Mouse (Mus musculus) stomach, embryonic 15.5 days (tissue): ENCODE measurements around the gene Mdc1. TPM values are rescaled to one million over a fixed set of nuclear protein-coding genes. Genes with fewer than 3 reads are reported as not detected.

ENCODE experiments used
- ATAC-seq: fragments of 200-750 bp; cut with Nextera tagmentation; 2 replicates; pipeline ENCODE4 v1.8.0; 2017; ENCODE audit warnings: low read depth, moderate number of reproducible peaks, moderate TSS enrichment; ENCODE audit not compliant: insufficient read depth, low FRiP score
- H3K27ac ChIP-seq: fragments of 300-500 bp; sonication (generic); 2 replicates; pipeline ENCODE4 v1.5.1; 2015; ENCODE audit warnings: mild to moderate bottlenecking, inconsistent platforms
- H3K27me3 ChIP-seq: fragments of 300-500 bp; sonication (generic); replicated peaks from 2 replicates; pipeline ENCODE4 v1.6.1; 2015; ENCODE audit warnings: inconsistent platforms
- H3K36me3 ChIP-seq: fragments of 300-500 bp; sonication (generic); 2 replicates; pipeline ENCODE4 v1.6.1; 2015; ENCODE audit warnings: inconsistent platforms
- H3K4me1 ChIP-seq: fragments of 300-500 bp; sonication (generic); 2 replicates; pipeline ENCODE4 v1.6.1; 2015; ENCODE audit warnings: inconsistent platforms
- H3K4me2 ChIP-seq: fragments of 300-500 bp; sonication (generic); 2 replicates; pipeline ENCODE4 v1.6.1; 2015; ENCODE audit warnings: mild to moderate bottlenecking, inconsistent platforms
- H3K4me3 ChIP-seq: fragments of 300-500 bp; sonication (generic); replicated peaks from 2 replicates; pipeline ENCODE4 v1.5.1; 2015; ENCODE audit warnings: inconsistent platforms
- H3K9ac ChIP-seq: fragments of 300-500 bp; sonication (generic); 2 replicates; pipeline ENCODE4 v1.6.1; 2015; ENCODE audit warnings: inconsistent platforms
- H3K9me3 ChIP-seq: fragments of 300-500 bp; sonication (generic); 2 replicates; pipeline ENCODE4 v1.6.1; 2016; ENCODE audit warnings: inconsistent platforms
- WGBS: fragments of 180-500 bp; shearing (Covaris S2); methylation state at CpG from one replicate; pipeline ENCODE4 v1.1.7; 2015; 5-methylcytosine and 5-hydroxymethylcytosine counted together
- polyA plus RNA-seq: library from polyadenylated mRNA; unstranded; fragments of >200 nt; fragmentation: Nextera tagmentation; extraction: Ambion mirVana; gene quantifications from 2 replicates; pipeline ENCODE4 v1.2.1, GENCODE M21; 2015

The Mdc1 gene
- 15.2 and 19.7 TPM in 2 replicates for polyA plus RNA-seq

DNA sequence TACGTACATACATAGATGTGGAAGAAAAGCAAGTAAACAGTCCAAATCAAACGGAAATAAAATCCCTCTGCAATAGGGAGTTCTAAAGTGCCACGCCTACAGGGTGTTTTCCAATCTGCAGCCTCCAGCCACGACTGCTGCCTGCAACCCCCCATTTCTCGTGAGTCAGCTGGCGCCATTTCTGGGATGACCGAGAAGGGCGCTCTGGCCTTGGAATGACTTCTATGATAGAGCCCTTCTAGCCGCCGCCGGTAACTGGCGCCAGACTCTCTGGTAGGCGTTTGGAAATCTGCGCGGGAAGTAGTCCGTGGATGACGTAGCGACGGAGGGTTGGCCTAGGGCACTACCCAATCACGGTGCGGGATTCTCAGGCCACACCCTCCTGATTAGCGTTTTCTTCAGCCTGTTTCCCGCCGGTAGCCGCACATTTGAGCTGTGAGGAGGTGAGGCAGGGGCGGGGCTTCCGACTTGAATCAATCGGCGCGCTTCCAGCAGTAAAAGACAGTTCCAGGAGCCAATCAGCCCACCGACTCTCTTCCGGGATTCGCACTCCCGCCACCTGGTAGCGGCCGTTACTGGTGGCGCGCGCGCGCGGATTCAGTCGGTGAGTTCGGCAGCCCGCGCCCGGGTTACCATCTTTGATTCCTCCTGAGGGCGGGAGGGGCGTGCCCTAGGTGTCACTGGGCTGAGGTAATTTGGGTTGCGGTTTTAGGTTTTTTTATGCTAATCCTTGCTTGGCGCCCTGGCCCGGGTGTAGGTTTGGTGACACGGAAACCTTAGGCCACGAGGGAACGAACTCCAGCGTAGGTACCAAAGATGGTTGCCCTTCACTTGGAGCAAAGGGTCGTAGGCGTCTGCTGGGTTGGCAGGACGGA lies at the start of gene Mdc1:
Gene Mdc1 (plus strand): TSS at position 440 of the 875 bp plus-strand sequence.
- Histone ChIP-seq H3K9ac (peak within 1 kb of the TSS; percentile 38; the same call in 1 of the 2 replicates), H3K9me3 (no peaks in the 10 kb centered on the region), H3K27ac (peak within 1 kb of the TSS; percentile 86), H3K4me3 (peak within 1 kb of the TSS; percentile 63), H3K4me1 (peaks cover 12% of the 10 kb centered on the region; the same call in 1 of the 2 replicates), H3K36me3 (peaks cover 5% of the 10 kb centered on the region; the same call in 1 of the 2 replicates), H3K27me3 (no peaks in the 10 kb centered on the region), H3K4me2 (peak within 1 kb of the TSS; percentile 73)
- ATAC-seq: peak; percentile 91
- under 1% methylated on average over 59 of the region's 59 CpGs for WGBS

DNA sequence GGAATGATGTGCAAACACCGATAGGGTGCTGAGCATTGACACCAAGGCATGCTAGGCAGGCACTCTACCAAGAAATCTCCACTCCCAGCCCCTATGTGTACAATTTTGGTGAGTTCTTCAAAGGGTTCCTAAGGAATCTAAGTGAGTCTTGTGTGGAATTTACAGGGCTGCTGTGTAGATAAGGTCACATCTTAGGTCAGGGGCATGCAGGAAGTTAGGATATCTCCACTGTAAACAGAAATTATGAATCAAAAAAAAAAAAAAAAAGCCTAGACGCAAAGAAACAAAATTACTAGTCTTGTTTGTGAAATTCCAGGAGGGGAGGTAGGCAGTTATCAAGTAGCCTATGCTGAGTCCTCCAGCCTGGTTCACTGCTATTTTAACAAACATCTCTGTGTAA lies 48.5 kb upstream of the Mdc1 start:
- ATAC-seq: no peak
- H3K9me3 ChIP-seq: no peaks in the 10 kb centered on the region
- 67% methylated on average over 2 of the region's 2 CpGs for WGBS
- no peak overlapping the region for H3K27ac ChIP-seq
- H3K27me3 ChIP-seq: no peaks in the 10 kb centered on the region
- no peak overlapping the region for H3K9ac ChIP-seq
- H3K4me1 ChIP-seq: no peaks in the 10 kb centered on the region
- H3K36me3 ChIP-seq: no peaks in the 10 kb centered on the region
- H3K4me3 ChIP-seq: no peak overlapping the region
- no peak overlapping the region for H3K4me2 ChIP-seq

DNA sequence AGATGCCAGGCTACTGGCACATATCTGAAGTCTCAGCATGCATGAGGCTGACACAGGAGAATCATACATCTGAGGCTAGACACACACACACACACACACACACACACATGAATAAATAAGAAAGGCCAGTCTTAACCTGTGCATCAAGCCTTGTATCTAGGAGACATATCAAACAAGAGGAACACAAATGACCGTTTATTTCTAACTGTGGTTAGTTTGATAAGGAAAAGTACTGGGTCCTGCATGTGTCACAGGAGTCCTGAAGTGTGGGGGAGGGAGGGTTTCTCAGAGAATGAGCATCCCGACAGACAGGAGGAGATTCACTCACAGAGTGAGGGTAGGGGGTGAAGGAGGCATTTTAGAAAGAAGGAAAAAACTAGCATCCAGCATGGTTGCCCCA lies 46.2 kb upstream of the Mdc1 start:
- WGBS: 40% methylated on average over 2 of the region's 2 CpGs
- no peak overlapping the region for H3K4me3 ChIP-seq

DNA sequence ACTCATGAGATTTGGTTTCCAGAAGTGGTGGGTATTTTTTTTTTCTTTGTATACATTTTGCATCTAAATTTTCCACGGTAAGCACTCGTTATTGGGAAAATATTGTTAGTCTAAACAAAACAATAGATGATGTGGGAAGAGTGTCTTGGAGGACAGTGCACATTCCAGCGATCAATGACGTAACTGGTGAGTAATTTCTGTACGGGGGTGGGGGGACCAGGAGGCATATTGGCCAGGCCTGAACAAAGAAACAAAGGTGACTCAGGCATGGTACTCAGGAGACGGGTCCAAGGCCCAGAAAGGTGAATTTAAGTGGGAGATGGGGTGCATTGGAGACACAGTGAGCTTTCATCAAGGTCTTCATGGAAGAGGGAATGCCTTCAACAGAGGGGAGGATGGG lies 45.7 kb upstream of the Mdc1 start:
- H3K27me3 ChIP-seq: no peaks in the 10 kb centered on the region
- no peak overlapping the region for H3K27ac ChIP-seq
- 71% methylated on average over 6 of the region's 6 CpGs for WGBS
- no peak overlapping the region for H3K4me3 ChIP-seq
- no peaks in the 10 kb centered on the region for H3K36me3 ChIP-seq
- no peak overlapping the region for H3K4me2 ChIP-seq
- H3K9ac ChIP-seq: no peak overlapping the region
- ATAC-seq: no peak
- H3K4me1 ChIP-seq: no peaks in the 10 kb centered on the region
- no peaks in the 10 kb centered on the region for H3K9me3 ChIP-seq

More for the DNA sequence above, 46.2 kb upstream of the Mdc1 start:
- Histone ChIP-seq H3K4me2 (no peak overlapping the region), H3K27me3 (no peaks in the 10 kb centered on the region), H3K27ac (no peak overlapping the region), H3K36me3 (no peaks in the 10 kb centered on the region), H3K9ac (no peak overlapping the region), H3K4me1 (no peaks in the 10 kb centered on the region), H3K9me3 (no peaks in the 10 kb centered on the region)
- ATAC-seq: no peak

DNA sequence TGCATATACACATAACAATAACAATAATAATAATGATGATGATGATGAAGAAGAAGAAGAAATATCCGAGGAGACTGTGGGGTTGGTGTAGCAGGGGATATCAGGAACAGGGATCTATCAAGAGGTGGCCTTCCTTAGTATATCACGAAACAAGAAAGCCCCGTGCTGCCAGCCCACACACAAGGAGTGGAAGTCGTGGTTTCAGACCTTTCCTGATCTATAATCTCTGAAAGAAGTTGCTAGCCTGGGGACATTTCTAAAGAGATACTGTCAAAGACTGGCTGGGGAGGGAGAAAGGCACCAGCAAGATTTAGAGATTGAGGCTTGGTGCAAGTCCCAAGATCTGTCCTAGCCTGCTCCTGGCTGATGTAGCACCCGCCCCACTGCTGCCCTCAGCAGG lies 44.5 kb upstream of the Mdc1 start:
- ATAC-seq: no peak
- H3K4me2 ChIP-seq: no peak overlapping the region
- no peaks in the 10 kb centered on the region for H3K27me3 ChIP-seq
- H3K36me3 ChIP-seq: no peaks in the 10 kb centered on the region
- H3K27ac ChIP-seq: no peak overlapping the region
- no peaks in the 10 kb centered on the region for H3K9me3 ChIP-seq
- no peak overlapping the region for H3K9ac ChIP-seq
- H3K4me3 ChIP-seq: no peak overlapping the region
- WGBS: 61% methylated on average over 5 of the region's 5 CpGs
- no peaks in the 10 kb centered on the region for H3K4me1 ChIP-seq

DNA sequence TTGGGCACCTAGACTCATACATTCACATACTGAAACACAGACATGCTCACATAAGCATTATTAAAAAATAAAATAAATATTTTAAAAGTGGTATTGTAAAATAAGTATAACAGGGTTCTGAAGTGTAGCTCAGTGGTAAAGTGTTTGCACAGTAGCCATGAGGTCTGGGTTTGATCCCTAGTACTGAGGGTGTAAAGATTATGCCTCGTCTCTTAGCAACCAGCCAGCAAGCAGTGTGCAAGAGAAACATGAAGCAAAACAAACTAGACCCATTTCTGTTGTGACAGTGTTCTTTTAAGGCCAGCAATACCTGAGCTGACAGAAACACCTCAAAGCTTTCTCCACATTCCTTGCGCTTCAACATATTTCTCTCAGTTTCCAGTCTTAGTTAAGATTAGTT lies 40.4 kb upstream of the Mdc1 start:
- no peaks in the 10 kb centered on the region for H3K27me3 ChIP-seq
- 69% methylated on average over 2 of the region's 2 CpGs for WGBS
- H3K4me3 ChIP-seq: no peak overlapping the region
- H3K36me3 ChIP-seq: no peaks in the 10 kb centered on the region
- peaks cover 5% of the 10 kb centered on the region; the same call in 1 of the 2 replicates for H3K4me1 ChIP-seq
- ATAC-seq: no peak
- H3K9ac ChIP-seq: no peak overlapping the region
- H3K9me3 ChIP-seq: no peaks in the 10 kb centered on the region
- H3K27ac ChIP-seq: no peak overlapping the region
- H3K4me2 ChIP-seq: no peak overlapping the region

DNA sequence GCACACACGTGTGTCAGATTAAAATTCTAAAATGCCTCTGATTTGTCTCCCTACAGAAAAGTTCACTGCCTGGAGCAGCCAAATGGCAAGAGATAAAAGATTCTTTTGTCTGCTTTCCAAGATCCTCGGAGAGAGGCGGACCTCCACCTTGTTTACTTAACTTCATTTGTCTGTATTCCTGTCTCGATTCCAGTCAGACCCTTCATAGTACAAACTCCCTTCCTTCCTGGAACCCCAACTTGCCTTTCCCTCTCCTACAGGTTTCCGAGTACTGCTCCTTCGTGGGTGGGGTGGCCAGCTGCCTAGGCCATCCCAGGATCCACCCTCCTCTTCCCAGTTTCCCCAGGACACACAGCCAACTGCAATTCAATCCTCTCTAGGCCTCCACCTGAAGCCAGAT lies 38.3 kb upstream of the Mdc1 start:
- no peak overlapping the region for H3K9ac ChIP-seq
- 32% methylated on average over 6 of the region's 6 CpGs for WGBS
- H3K27ac ChIP-seq: no peak overlapping the region
- no peaks in the 10 kb centered on the region for H3K27me3 ChIP-seq
- H3K4me3 ChIP-seq: no peak overlapping the region
- no peak for ATAC-seq
- H3K4me1 ChIP-seq: peaks cover 5% of the 10 kb centered on the region; the same call in 1 of the 2 replicates
- no peaks in the 10 kb centered on the region for H3K9me3 ChIP-seq
- no peak overlapping the region for H3K4me2 ChIP-seq
- no peaks in the 10 kb centered on the region for H3K36me3 ChIP-seq

DNA sequence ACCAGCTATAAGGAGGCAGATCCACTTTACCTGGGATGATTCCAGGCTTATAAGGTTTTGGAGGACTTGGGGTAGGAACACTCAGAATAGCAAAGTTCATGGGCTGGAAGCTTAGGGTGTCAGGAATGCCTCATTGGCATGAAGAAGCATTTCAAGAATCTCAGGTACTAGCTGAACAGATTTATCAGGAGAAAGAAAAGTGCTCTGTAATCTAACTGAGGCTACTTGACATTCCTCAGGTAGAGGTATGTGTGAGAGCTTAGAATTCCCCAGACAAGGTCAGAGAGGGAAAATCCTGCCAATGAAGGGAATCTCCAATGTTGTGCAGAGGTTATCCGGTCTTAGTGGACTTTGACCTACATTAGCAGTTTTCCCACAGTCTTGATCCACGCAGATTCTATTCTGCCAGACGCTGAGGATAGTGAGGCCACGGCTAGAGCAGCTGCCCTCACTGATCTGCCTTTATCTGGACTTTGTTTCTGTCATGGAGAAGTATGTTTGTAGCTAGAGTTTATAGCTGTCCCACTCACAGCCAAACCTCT lies 37.4 kb upstream of the Mdc1 start:
- H3K27me3 ChIP-seq: no peaks in the 10 kb centered on the region
- H3K9me3 ChIP-seq: no peaks in the 10 kb centered on the region
- H3K36me3 ChIP-seq: no peaks in the 10 kb centered on the region
- no peak for ATAC-seq
- no peak overlapping the region for H3K4me3 ChIP-seq
- no peak overlapping the region for H3K4me2 ChIP-seq
- WGBS: 71% methylated on average over 4 of the region's 4 CpGs
- H3K4me1 ChIP-seq: peaks cover 5% of the 10 kb centered on the region; the same call in 1 of the 2 replicates
- H3K27ac ChIP-seq: no peak overlapping the region
- H3K9ac ChIP-seq: no peak overlapping the region

DNA sequence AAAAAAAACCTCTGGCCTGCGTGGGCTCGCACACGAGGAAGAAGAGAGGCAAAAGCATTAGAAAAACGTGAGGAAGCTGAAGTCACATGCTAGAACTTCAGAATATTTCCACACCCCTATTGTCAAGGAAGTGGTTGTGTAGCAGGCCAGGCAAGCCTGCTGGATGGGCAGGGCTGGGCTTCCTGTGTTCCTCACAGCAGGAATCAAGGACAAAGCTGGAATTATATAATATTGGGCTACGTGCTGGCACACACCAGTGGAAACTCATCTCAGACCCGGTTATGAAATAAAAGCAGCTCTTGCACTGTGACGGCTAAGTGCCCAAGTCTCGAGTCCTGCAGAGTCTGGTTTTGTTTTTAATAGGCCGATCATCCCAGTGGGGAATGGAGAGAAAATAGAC lies 33.2 kb upstream of the Mdc1 start:
- no peak for ATAC-seq
- peaks cover 2% of the 10 kb centered on the region; the same call in 1 of the 2 replicates for H3K4me1 ChIP-seq
- H3K4me3 ChIP-seq: no peak overlapping the region
- H3K4me2 ChIP-seq: no peak overlapping the region
- H3K9ac ChIP-seq: no peak overlapping the region
- H3K27ac ChIP-seq: peak overlapping the region; percentile 38; the same call in 1 of the 2 replicates
- no peaks in the 10 kb centered on the region for H3K27me3 ChIP-seq
- 66% methylated on average over 9 of the region's 9 CpGs for WGBS
- H3K9me3 ChIP-seq: no peaks in the 10 kb centered on the region
- no peaks in the 10 kb centered on the region for H3K36me3 ChIP-seq

DNA sequence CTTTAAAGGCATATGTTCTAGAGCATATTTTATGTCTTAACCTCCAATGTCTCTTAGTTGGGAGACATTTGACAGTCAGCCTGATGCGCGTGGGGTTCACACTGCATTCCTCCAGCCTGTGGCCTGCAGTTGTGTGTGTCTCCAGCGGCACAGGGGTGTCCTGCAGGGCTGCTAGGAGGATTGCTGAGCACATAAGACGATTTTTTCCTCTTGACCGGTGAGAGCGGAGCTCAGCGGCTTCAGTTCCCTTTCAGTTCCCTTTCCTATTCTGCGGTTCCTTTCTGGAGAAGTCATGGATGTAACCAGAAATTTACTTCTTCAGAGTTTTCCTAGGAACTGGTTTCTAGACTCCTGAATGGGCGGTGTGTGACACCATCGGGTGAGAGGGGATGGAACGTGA lies 31.9 kb upstream of the Mdc1 start:
- Histone ChIP-seq H3K9ac (no peak overlapping the region), H3K4me1 (peaks cover 10% of the 10 kb centered on the region), H3K9me3 (no peaks in the 10 kb centered on the region), H3K36me3 (no peaks in the 10 kb centered on the region), H3K4me3 (no peak overlapping the region), H3K27ac (no peak overlapping the region), H3K27me3 (no peaks in the 10 kb centered on the region), H3K4me2 (no peak overlapping the region)
- 89% methylated on average over 11 of the region's 11 CpGs for WGBS
- no peak for ATAC-seq

DNA sequence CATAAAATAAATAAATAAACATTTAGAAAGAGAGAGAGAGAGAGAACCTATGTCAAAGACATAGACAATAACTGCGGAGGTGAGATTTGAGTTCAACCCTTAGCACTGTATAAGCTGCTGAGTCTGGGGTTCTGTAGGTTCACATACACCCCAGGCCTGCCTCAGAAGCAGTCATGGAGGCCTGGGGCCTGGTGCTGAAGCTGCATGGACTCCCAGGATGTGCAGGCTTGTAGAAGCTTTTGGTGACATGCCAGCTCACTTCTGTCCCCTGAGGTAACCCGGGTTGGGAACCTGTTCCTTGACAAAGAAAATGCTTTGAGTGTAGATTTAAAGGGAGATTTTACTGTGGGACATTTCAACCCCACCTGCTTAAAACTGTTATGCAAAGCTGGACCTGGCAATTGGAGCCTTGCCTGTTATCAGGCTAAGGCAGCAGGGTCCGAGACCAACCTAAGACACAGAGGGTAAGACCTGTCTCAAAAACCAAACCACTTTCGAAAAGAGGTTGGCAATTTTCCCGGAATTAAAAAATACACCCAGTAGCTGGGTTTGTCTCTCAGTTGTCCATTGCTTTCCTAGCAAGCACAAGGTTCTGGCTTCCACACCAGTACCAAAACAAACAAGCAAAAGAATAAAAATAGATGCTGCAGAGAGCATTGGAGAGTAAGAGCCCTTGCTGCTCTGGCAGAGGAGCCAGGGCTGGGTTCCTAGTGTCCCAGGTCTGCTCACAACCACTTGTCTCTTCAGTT lies 30.2 kb upstream of the Mdc1 start:
- H3K4me2 ChIP-seq: no peak overlapping the region
- H3K9ac ChIP-seq: no peak overlapping the region
- no peaks in the 10 kb centered on the region for H3K36me3 ChIP-seq
- H3K4me3 ChIP-seq: no peak overlapping the region
- H3K9me3 ChIP-seq: no peaks in the 10 kb centered on the region
- WGBS: 73% methylated on average over 5 of the region's 5 CpGs
- peaks cover 17% of the 10 kb centered on the region for H3K4me1 ChIP-seq
- ATAC-seq: no peak
- no peak overlapping the region for H3K27ac ChIP-seq
- H3K27me3 ChIP-seq: no peaks in the 10 kb centered on the region

DNA sequence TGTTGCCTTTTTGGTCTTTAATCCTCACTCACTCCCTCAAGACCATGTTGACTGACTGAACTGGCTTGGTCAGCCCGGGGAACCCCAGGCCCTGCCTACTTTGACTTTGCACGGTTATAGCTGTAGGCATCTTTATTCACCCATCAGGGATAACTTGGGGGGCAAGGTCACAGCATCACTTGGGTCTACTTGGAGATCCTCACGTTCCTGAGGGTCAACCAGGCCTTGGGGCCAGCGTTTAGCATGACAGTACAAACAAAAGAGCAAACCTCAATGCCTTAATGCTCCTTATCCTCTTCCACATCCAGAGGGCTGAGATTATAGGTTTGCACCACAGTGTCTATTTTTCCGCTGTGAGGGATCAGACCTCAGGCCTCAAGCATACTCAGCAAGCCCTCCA lies 29.0 kb upstream of the Mdc1 start:
- no peaks in the 10 kb centered on the region for H3K9me3 ChIP-seq
- H3K9ac ChIP-seq: no peak overlapping the region
- H3K4me2 ChIP-seq: no peak overlapping the region
- no peak for ATAC-seq
- no peaks in the 10 kb centered on the region for H3K27me3 ChIP-seq
- H3K27ac ChIP-seq: peak overlapping the region; percentile 78
- WGBS: 80% methylated on average over 5 of the region's 5 CpGs
- H3K36me3 ChIP-seq: no peaks in the 10 kb centered on the region
- H3K4me1 ChIP-seq: peaks cover 25% of the 10 kb centered on the region
- no peak overlapping the region for H3K4me3 ChIP-seq
